In genomic region chr13:42049774-42050125, GRCm38 (mm10) we compare ENCODE assay signal across 8 mouse cellular contexts. TPM values are rescaled to one million over a fixed set of nuclear protein-coding genes. Genes with fewer than 3 reads are reported as not detected.
DNase-seq lines count a peak whose midpoint lies in the region; ATAC-seq and TF ChIP-seq lines count a peak whose summit lies in the region.

No protein-coding gene starts in this region.

- H3K9ac ChIP-seq in limb, embryonic 14.5 days (ENCODE audit: low read depth, low read length, severe bottlenecking) = peak overlapping the region; percentile 86
- H3K9ac ChIP-seq in stomach, embryonic 16.5 days (ENCODE audit: low read length) = peak overlapping the region; percentile 86

- peak overlapping the region; percentile 92 for H3K27ac ChIP-seq in thymus, adult 2 months (ENCODE audit: control insufficient read depth, insufficient read depth, low read length)
- peak overlapping the region; percentile 83 for H3K27ac ChIP-seq in limb, embryonic 14.5 days (replicated peaks; ENCODE audit: low read depth, low read length)
- H3K27ac ChIP-seq in stomach, embryonic 16.5 days (ENCODE audit: low read length) = peak overlapping the region; percentile 90

- peak overlapping the region; percentile 88 for H3K4me2 ChIP-seq in limb, embryonic 14.5 days (replicated peaks; ENCODE audit: low read depth, low read length, severe bottlenecking)
- H3K4me2 ChIP-seq in stomach, embryonic 16.5 days (ENCODE audit: low read depth, low read length) = peak overlapping the region; percentile 64

- TF ChIP-seq POLR2A in thymus, adult 2 months (IDR thresholded peaks at IDR 0.05; ENCODE audit: control insufficient read depth, extremely low read depth, insufficient read depth, low read length, poor library complexity) = no peak
- TF ChIP-seq POLR2A in limb, embryonic 14.5 days (IDR thresholded peaks at IDR 0.05; ENCODE audit: borderline replicate concordance, extremely low read depth, insufficient read depth, insufficient read length) = no peak

- ATAC-seq in erythroblast, adult 5-6 weeks (replicated peaks; ENCODE audit: low FRiP score, poor library complexity, severe bottlenecking) = no peak
- no peak for ATAC-seq in limb, embryonic 14.5 days (ENCODE audit: low FRiP score, low read depth)
- no peak for ATAC-seq in stomach, embryonic 16.5 days (ENCODE audit: insufficient read depth, low FRiP score)

- H3K4me3 ChIP-seq in erythroblast, embryonic 14.5 days (replicated peaks) = peak overlapping the region; percentile 86
- peak overlapping the region; percentile 90 for H3K4me3 ChIP-seq in thymus, adult 2 months (ENCODE audit: control insufficient read depth, insufficient read depth, low read length)
- peak overlapping the region; percentile 91 for H3K4me3 ChIP-seq in limb, embryonic 14.5 days (replicated peaks; ENCODE audit: low read length)
- peak overlapping the region; percentile 69 for H3K4me3 ChIP-seq in stomach, embryonic 16.5 days (replicated peaks; ENCODE audit: low read length)

- no peaks in the 10 kb centered on the region for H3K9me3 ChIP-seq in erythroblast, embryonic 14.5 days (ENCODE audit: control insufficient read depth, low read length)
- no peaks in the 10 kb centered on the region for H3K9me3 ChIP-seq in limb, embryonic 14.5 days (ENCODE audit: control insufficient read depth, low read length)
- H3K9me3 ChIP-seq in stomach, embryonic 16.5 days (replicated peaks; ENCODE audit: control insufficient read depth, low read length) = no peaks in the 10 kb centered on the region

- H3K4me1 ChIP-seq in erythroblast, embryonic 14.5 days (ENCODE audit: control insufficient read depth) = peaks cover 48% of the 10 kb centered on the region
- H3K4me1 ChIP-seq in thymus, adult 2 months (replicated peaks; ENCODE audit: control insufficient read depth, insufficient read depth, low read length) = peaks cover 5% of the 10 kb centered on the region
- H3K4me1 ChIP-seq in limb, embryonic 14.5 days (ENCODE audit: control insufficient read depth, insufficient read depth, low read length) = peaks cover 12% of the 10 kb centered on the region
- H3K4me1 ChIP-seq in stomach, embryonic 16.5 days (ENCODE audit: control insufficient read depth, insufficient read depth, low read length) = peaks cover 7% of the 10 kb centered on the region; the same call in 1 of the 2 replicates

- no peak for TF ChIP-seq CTCF in thymus, adult 2 months (IDR thresholded peaks at IDR 0.05; ENCODE audit: borderline replicate concordance, control insufficient read depth, extremely low read depth, insufficient read depth, low read length, poor library complexity)

- no peak for DNase-seq in thymus, adult 2 months
- DNase-seq in thymus, postnatal 4 days = no peak
- no peak for DNase-seq in limb, embryonic 14.5 days (ENCODE audit: low spot score)
- DNase-seq in gastrocnemius, adult 8-10 months (ENCODE audit: low spot score in 2 of 2) = no peak
- DNase-seq in right cerebral cortex, postnatal 36 days (ENCODE audit: low spot score in 2 of 2) = no peak

- H3K36me3 ChIP-seq in erythroblast, embryonic 14.5 days (ENCODE audit: control insufficient read depth) = peaks cover under 1% of the 10 kb centered on the region; the same call in 1 of the 2 replicates
- H3K36me3 ChIP-seq in thymus, adult 2 months (ENCODE audit: control insufficient read depth, insufficient read depth, low read length) = no peaks in the 10 kb centered on the region
- H3K36me3 ChIP-seq in limb, embryonic 14.5 days (ENCODE audit: control insufficient read depth, insufficient read depth, low read length) = no peaks in the 10 kb centered on the region
- H3K36me3 ChIP-seq in stomach, embryonic 16.5 days (ENCODE audit: control insufficient read depth, insufficient read depth, low read length) = no peaks in the 10 kb centered on the region

- under 1% methylated on average over 8 of the region's 8 CpGs for WGBS in thymus, adult 2 months
- 3% methylated on average over 8 of the region's 8 CpGs for WGBS in limb, embryonic 14.5 days
- WGBS in stomach, embryonic 16.5 days = 2% methylated on average over 8 of the region's 8 CpGs

- peaks cover 18% of the 10 kb centered on the region for H3K27me3 ChIP-seq in erythroblast, embryonic 14.5 days (ENCODE audit: control insufficient read depth)
- no peaks in the 10 kb centered on the region for H3K27me3 ChIP-seq in thymus, adult 2 months (ENCODE audit: control insufficient read depth, insufficient read depth, low read length)
- H3K27me3 ChIP-seq in limb, embryonic 14.5 days (ENCODE audit: control insufficient read depth, insufficient read depth, low read length) = no peaks in the 10 kb centered on the region
- no peaks in the 10 kb centered on the region for H3K27me3 ChIP-seq in stomach, embryonic 16.5 days (ENCODE audit: control insufficient read depth, insufficient read depth, low read length)

RNA-seq across cellular contexts. Expression of gene Hivep1, which starts 2.1 kb away (rescaled TPM):
- polyA plus RNA-seq in erythroblast, embryonic 14.5 days (2012) = 1.6 and 2.5 TPM in 2 replicates
- 6.0 and 29.9 TPM in 2 replicates for total RNA-seq in erythroblast, adult 5-6 weeks (2015; ENCODE audit: low replicate concordance)
- total RNA-seq in erythroblast, adult 5-6 weeks (2017; ENCODE audit: low replicate concordance) = 3.6 and 11.8 TPM in 2 replicates
- 34.9 and 47.5 TPM in 2 replicates for polyA plus RNA-seq in thymus, adult 2 months (2012; rRNA removed)
- 15.4 and 15.7 TPM in 2 replicates for polyA plus RNA-seq in limb, embryonic 14.5 days (2012; rRNA removed)
- 13.4 and 13.6 TPM in 2 replicates for polyA plus RNA-seq in limb, embryonic 14.5 days (2014; fragmentation: Nextera tagmentation; extraction: Ambion mirVana)
- 5.3 and 7.0 TPM in 2 replicates for polyA plus RNA-seq in stomach, embryonic 16.5 days (2015; fragmentation: Nextera tagmentation; extraction: Ambion mirVana)
- total RNA-seq in gastrocnemius, adult 8-10 months (2022) = 10 to 100 TPM in 3 of 4 experiments, 1 to 10 TPM in 1; 8.3 to 16.7 (median 12.6) TPM
